Mouse (Mus musculus) spleen, postnatal 36 days (tissue): ENCODE measurements around the gene Fgf13.

Experiments used
- DNase-seq, 2 experiments: peaks; one replicate each; pipeline ENCODE4 v3.0.0; 2022; ENCODE audit warnings: low spot score in 2 of 2, mixed read lengths in 1 of 2

The Fgf13 gene

GRCm38 (mm10) chrX:59567695-59568431 is at the start of gene Fgf13:
Gene Fgf13 (minus strand): TSS chrX:59568071.
- DNase-seq: peak; percentile 8 to 17

DNA sequence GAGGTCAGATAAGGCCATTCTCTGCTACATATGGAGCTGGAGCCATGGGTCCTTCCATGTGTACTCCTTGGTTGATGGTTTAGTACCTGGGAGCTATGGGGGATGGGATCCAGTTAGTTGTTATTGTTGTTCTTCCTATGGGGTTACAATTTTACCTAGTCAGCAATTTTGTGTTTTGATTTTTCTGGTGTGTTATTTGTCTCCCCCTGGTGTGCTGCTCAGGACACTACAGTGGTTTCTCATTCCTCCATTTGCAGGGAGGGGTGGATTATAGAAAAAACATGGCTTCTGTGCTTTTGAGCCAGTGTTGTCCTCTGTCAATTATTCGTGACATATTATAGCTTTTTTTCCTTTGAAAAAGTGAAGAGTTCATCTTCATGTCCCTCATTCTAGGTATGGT is 38.7 kb upstream of the Fgf13 start:
- peak in 1 of 2 experiments; percentile 1 for DNase-seq

GRCm38 (mm10) chrX:59589050-59589449 is 21.2 kb upstream of the Fgf13 start:
- peak; percentile 46 to 48 for DNase-seq

GRCm38 (mm10) chrX:59585508-59586186 is 17.8 kb upstream of the Fgf13 start:
- peak; percentile 3 to 5 for DNase-seq

DNA sequence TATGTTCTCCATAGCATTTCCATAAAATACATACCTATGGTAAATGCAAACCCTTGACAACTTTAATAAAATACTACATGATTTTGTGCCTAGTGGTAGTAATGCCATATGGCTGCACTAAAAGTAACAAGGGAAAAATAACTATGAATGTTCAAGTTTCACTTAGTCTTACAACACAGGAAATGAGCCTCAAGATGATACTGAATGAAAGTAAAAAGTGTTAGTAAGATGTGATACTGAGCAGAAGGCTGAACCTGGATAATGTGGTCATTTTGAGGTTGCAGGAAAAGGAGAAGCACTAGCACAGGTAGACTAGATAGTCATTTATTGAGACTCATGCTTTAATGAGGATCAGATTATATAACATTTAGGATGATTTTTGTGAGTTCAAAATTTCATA is 16.2 kb upstream of the Fgf13 start:
- DNase-seq: no peak

DNA sequence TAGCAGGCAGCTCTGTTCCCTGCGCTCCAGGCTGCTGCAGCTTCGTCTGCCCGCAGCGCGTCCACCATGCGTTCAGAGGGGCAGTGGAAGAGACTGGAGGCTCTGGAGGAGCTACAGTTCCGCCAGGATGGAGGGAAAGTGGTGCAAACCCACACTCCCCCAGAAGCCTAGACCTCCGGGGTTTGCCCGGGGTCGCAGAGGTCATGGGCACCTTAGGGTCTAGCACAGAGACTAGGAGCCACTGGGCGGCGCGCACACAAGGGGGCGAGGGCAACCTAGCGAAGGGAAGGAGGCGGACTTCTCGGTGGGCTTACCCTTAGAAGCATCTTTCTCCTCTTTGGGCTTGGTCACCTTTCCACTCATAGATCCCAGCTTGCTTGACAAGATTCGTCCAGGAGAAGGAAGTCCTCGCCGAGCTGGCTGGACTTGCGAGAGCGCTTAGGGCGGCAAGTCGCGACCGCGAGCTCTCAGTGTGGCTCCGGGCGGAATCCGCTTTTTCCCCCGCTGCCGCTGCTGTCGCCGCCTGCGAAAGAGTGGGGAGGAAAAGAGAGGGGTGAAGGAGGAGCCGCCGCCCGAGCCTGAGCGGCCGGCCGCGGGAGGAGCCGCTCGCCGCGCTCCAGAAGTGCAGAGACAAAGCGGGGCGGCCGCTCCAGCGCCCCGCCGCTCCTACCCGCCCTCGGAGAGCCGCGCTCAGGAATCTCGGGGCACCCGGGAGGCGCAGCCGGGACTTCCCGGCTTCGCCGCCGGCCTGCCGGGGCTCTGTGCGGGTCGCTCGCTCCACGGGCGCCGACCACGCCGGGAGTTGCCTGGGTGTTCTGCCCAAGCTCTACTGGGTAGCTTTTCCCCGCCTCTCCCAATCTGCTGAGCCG is 811 bp downstream of the Fgf13 start:
- DNase-seq: peak; percentile 2 to 7

DNA sequence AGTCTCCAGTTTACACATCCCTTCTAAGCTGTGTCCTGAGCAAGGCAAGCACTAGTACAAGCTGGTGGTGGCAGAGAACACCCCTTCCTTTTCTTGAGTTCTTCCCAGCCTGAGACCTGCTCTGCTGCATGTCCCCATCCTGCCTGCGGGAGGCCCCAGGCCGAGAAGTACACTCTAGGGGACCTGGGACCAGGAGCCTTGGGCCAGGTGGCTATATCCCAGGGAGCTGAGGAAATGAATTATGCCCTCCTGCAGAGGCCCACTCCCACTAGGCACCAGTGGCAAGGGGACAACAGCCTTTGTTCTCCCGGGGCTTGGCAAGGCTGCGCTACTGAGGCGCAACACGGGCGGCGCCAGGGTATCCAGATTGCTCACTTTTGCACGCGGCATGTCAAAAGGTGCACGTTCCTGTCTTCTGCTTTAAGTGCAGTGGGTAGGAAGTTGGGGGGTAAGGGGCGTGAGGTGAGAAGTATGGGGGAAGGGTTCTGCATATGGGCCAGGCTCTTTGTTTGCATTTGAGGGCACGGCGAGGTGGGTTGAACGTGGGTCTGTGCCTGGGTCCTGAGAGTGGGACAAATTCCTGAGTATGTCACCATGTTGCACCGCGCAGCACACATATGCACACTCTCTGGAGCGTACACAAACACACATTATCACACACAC is 1.7 kb downstream of the Fgf13 start:
- DNase-seq: no peak

DNA sequence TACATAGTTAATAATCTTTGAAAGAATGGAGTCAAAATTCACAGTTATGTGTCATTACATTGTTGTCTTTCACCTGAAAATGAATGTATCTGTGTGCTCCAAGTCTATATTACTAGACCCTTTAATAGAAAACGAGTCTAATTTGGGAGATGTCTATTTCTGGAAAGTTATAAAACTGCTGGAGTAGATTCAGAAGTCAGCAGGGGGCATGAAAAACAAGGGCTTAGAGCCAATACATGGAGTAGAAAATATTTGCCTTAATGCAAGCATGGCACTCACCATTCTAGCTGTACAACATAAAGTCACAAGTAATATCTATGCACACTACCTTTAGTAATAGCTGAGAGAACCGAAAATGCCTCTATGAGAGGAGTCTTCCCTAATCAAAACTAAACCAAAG is 19.9 kb downstream of the Fgf13 start:
- DNase-seq: no peak

DNA sequence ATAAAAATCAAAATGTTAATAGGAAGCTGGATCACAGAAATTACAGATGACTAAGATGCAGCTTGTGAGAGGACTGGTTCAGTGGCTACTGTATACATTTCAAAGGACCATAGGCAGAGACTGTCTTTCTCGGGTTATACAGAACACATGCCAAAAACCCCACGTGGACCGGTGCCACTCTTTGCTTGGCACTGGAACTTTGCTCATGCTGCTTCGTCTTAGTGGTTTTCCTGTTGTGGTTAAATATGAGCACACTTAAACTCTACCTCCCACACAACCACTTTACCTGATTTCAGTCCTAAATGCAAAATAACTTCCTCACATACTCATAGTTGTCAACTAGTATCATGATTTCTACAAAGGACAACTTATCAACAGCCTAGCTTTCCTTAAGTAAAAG is 59.6 kb downstream of the Fgf13 start:
- peak in 1 of 2 experiments; percentile 2 for DNase-seq

- DNase-seq: no peak
These were observed 74.5 kb downstream of the Fgf13 start for GRCm38 (mm10) chrX:59493388-59493787.

GRCm38 (mm10) chrX:59485426-59485825 is 82.4 kb downstream of the Fgf13 start:
- no peak for DNase-seq

DNA sequence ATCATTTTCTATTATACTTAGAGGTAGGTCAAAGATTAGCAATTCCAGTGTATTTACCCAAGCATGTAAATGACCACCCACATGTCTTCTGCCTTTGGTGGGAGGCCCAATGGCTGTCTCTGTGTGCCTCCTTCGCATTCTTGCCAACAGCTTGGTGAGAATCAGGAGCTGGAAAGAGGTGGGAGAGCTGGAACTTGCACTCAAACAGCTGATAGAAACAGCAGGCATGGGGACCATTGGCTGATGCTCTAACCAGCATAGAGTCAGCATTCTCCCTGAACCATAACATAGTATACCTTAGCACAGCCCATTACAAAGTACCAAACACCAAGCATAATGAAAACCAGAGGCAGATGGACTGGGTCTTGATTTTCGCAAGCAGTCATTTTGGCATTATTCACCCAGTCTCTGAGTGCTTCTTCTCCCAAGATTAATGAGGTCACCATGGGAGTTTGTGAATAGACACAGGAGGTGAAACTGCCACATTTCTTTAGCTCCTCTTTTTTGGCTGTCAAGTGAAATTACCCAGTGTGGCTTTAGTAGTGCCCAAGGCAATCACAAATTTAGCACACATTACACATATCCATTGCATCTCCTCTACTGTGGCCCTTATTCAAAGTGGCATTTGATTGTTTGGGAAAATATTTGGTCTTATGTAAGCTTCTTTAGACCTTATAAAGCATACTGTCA is 165.1 kb downstream of the Fgf13 start:
- no peak for DNase-seq

DNA sequence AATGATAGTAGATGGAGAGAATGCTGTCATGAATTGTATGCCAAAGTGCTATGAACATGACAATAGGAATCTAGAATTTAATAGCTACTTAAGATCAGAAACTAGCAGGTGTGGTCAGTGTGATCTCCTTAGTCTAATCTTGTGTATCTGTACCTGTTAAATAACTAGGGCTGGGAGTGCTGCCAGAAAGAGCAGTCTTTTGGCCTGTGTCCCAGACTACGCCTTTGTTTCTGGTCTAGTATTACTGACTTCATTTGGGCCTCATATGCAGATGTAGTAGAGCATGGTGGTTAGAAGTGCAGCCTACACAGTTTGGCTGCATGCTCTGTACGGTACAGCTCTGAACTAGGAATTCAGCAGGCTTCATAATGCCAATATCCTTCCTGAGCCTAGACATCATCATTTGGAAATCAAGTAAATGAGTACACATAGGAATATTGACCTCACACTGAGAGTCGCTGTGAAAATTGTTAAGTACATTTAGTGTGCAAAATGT is 276.9 kb downstream of the Fgf13 start:
- no peak for DNase-seq

- DNase-seq: no peak
These were observed 316.3 kb downstream of the Fgf13 start for GRCm38 (mm10) chrX:59251576-59251975.

GRCm38 (mm10) chrX:59243752-59244151 is 324.1 kb downstream of the Fgf13 start:
- no peak for DNase-seq

DNA sequence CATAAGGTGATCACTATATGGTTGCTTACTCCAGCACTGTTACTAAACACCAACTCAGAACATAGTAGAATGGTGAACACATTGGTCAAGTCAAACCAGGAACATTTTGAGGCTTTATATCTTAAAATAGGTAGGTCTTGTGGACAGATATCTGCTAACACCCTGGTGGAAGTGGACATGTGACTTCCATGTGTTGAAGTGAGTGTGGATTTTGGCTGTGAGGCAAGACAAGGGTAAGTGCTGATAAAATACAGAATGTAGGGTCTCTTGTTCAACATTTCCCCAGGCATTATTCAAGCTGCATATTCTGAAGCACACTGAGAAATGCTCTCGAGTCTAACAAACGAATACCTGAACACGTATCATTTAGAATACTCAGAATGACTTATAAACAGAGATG is 324.7 kb downstream of the Fgf13 start:
- DNase-seq: no peak

DNA sequence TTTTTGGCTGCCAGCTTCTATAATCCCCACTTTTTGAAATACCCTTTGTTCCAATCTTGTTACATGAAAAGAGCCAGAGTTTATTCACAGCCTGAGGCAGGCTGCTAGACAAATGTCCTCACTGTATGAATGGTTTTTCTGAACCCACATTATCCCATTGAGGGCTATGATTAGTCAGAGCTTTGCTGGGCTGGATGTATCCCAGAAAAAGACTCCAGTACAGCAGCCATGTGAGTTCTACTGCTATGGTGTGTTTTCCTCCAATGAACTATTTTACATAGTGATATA is 326.5 kb downstream of the Fgf13 start:
- no peak for DNase-seq

DNA sequence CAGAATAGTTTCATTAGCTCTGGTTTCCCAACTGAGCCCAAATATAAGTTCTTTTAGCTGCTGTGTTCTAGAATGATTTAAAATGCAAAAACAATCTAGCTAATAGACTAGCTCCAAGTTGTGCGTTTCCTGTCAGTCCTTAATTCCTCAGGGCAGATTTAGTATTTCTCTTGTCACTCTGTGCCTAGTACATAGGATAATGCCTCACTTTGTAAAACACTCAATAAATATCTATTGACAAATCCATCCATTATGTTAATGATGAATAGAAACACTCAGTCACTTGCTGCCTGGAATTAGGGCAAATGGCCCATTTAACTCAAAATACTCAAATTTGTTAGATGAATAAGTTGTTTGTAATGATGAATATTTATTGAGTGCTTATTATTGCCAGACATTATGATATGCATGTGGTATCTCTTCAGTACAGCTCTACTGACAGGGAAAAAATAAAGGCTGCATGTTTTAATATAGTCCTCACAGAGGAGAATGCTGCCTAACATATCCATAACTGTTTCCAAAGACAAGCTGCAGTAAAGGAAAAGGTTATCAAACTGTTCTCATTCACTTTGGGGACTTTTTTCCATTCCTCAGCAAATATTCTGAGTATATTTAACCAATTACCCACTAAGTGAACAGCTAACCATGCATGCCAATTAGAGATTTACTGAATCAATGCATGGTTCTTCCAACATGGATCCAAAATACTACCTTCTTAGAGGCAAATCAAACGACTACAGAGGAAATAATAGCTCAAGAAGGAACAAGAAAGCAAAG is 327.0 kb downstream of the Fgf13 start:
- DNase-seq: no peak

DNA sequence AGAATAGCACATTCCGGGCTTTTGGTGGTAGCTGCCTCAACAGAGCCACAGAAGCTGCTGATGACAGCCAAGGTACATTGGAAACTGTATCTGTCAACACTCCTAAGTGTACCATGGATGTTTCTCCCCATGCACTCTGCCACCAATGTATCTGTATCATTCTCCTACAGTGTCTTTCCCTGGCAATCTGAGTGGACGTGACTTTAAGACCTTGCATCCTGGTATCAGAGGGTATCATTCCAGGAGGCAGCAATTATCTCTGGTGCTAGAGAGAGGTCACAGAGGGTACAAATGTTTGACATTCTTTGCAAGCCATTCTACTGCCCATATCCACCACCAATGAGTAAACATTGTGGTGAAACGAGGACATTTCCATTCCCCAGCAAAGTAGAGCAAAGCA is 347.2 kb downstream of the Fgf13 start:
- DNase-seq: no peak

DNA sequence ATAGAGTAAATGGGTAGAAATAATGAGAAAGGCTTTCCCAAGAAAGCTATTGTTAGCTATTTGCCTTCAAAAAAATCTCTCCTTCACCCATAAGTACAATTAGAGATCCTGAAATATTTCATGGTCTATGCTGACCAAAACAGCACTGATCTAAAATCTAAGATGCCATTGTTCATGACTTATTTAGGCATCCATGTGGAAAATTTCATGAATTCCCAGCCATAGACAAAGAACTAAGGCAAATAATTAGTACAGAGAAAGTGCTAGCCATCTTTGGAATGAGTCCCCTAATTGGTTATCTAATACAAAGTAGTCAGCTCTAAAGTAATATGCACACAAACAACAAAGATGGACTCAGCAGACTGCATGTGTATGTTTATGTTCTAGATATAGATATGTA is 366.7 kb downstream of the Fgf13 start:
- no peak for DNase-seq

DNA sequence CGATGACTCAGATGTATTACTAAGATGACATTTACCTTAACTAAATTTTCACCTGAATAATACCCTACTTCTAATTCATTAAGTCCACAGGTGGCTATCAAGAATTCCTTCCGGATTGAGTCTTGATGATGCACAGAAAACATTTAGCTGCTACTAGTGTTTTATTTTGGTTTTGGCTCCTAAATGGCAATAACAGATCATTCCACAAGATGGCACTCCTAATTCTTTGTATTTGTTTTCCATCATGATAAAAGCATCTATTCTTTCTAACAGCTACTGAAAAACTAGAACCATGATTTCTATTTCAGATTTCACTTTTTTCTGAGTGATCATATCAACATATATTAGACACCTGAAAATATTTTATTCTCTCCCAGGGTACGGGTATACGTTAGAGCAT is 373.7 kb downstream of the Fgf13 start:
- DNase-seq: no peak
